Mouse (Mus musculus) liver, embryonic 14.5 days (tissue): ENCODE measurements around the gene Nudt5. TPM values are rescaled to one million over a fixed set of nuclear protein-coding genes. Genes with fewer than 3 reads are reported as not detected.
A peak's percentile ranks its signal among the peaks of the same experiment; 100 is the strongest.
"Not testable (repeated sequence)": the region's sequence is repeated elsewhere in the genome, so short reads cannot be mapped to it uniquely, and the experiment has no call there.

ENCODE experiments used
- ATAC-seq: fragments of 200-750 bp; cut with Nextera tagmentation; 2 replicates; pipeline ENCODE4 v1.8.0; 2017; ENCODE audit warnings: moderate number of reproducible peaks, mild to moderate bottlenecking, moderate library complexity; ENCODE audit not compliant: insufficient read depth
- DNase-seq, 3 experiments: peaks; one replicate each; pipeline ENCODE4 v3.0.0-alpha.2; 2012 to 2013; ENCODE audit warnings: low read depth in 3 of 3, low spot score in 3 of 3
- H3K27ac ChIP-seq: fragments of 300-500 bp; sonication (generic); 2 replicates; pipeline ENCODE4 v1.5.1; 2014; ENCODE audit warnings: moderate library complexity, mild to moderate bottlenecking, control low read depth, inconsistent platforms
- H3K27me3 ChIP-seq: fragments of 300-500 bp; sonication (generic); 2 replicates; pipeline ENCODE4 v1.6.1; 2014; ENCODE audit warnings: mild to moderate bottlenecking, low read length, moderate library complexity; ENCODE audit not compliant: control insufficient read depth, insufficient read depth
- H3K36me3 ChIP-seq: fragments of 300-500 bp; sonication (generic); replicated peaks from 2 replicates; pipeline ENCODE4 v1.6.1; 2014; ENCODE audit warnings: low read depth; ENCODE audit not compliant: control insufficient read depth, insufficient read depth
- H3K4me1 ChIP-seq, 2 experiments: fragments of 200-500 bp in 1 of 2; fragments of 300-500 bp in 1 of 2; sonication (generic) in 1 of 2; replicated peaks; 2 replicates each; pipeline ENCODE4 v1.6.1; 2012 to 2014; ENCODE audit warnings: antibody characterized with exemption in 1 of 2, inconsistent platforms in 1 of 2, low read length in 1 of 2; ENCODE audit not compliant: control insufficient read depth in 2 of 2, insufficient read depth in 2 of 2
- H3K4me2 ChIP-seq: fragments of 300-500 bp; sonication (generic); 2 replicates; pipeline ENCODE4 v1.6.1; 2014; ENCODE audit warnings: low read depth, mild to moderate bottlenecking, control low read depth, moderate library complexity
- H3K4me3 ChIP-seq, 2 experiments: fragments of 200-500 bp in 1 of 2; fragments of 300-500 bp in 1 of 2; sonication (generic) in 1 of 2; 2 replicates each; pipeline ENCODE4 v1.5.1; 2012 to 2014; ENCODE audit warnings: low read depth in 2 of 2, low read length in 2 of 2, mild to moderate bottlenecking in 2 of 2, control low read depth in 1 of 2, inconsistent platforms in 1 of 2, moderate library complexity in 1 of 2; ENCODE audit not compliant: insufficient read depth in 1 of 2
- H3K9ac ChIP-seq: fragments of 300-500 bp; sonication (generic); replicated peaks from 2 replicates; pipeline ENCODE4 v1.6.1; 2014; ENCODE audit warnings: mild to moderate bottlenecking, control low read depth, moderate library complexity
- H3K9me3 ChIP-seq: fragments of 300-500 bp; sonication (generic); 2 replicates; pipeline ENCODE4 v1.6.1; 2016; ENCODE audit warnings: low read length, mixed read lengths; ENCODE audit not compliant: control insufficient read depth
- CTCF ChIP-seq: IDR thresholded peaks from 2 replicates; pipeline ENCODE4 v1.5.1; 2016; ENCODE audit warnings: antibody characterized with exemption, low read depth, control low read depth
- EP300 ChIP-seq: IDR thresholded peaks from 2 replicates; pipeline ENCODE4 v1.6.1; 2016; ENCODE audit warnings: antibody characterized with exemption, low read depth
- WGBS: fragments of 180-500 bp; shearing (Covaris S2); extraction: QIAGEN DNeasy Blood & Tissue Kit; methylation state at CpG from one replicate; pipeline ENCODE4 v1.1.7; 2014; ENCODE audit not compliant: insufficient replicate concordance; 5-methylcytosine and 5-hydroxymethylcytosine counted together
- polyA plus RNA-seq, 2 experiments: library from polyadenylated mRNA; depleted of rRNA in 1 of 2; stranded (reverse) in 1 of 2; unstranded in 1 of 2; fragments of >200 nt; fragmentation: Nextera tagmentation in 1 of 2; extraction: Ambion mirVana in 1 of 2; gene quantifications; 2 replicates each; pipeline versions ENCODE4 v1.2.1 to v1.2.3; 2012 to 2014

Gene Nudt5
- polyA plus RNA-seq, 2 experiments, result 17.8 to 47.3 TPM

GRCm38 (mm10) chr2:5804440-5805045, 40.3 kb upstream of the Nudt5 start:
- ATAC-seq, result no peak
- Histone ChIP-seq H3K9me3 (no peaks in the 10 kb centered on the region), H3K4me2 (no peak overlapping the region), H3K36me3 (peaks cover 2% of the 10 kb centered on the region), H3K4me3 (no peak overlapping the region), H3K4me1 (peaks cover 0 to 16% of the 10 kb centered on the region in 2 experiments; a peak in 2 of 4 replicates), H3K9ac (no peak overlapping the region), H3K27ac (no peak overlapping the region), H3K27me3 (no peaks in the 10 kb centered on the region)
- 29% methylated on average over 6 of the region's 6 CpGs for WGBS
- TF ChIP-seq EP300 (no peak), CTCF (no peak)
- DNase-seq, result no peak

DNA sequence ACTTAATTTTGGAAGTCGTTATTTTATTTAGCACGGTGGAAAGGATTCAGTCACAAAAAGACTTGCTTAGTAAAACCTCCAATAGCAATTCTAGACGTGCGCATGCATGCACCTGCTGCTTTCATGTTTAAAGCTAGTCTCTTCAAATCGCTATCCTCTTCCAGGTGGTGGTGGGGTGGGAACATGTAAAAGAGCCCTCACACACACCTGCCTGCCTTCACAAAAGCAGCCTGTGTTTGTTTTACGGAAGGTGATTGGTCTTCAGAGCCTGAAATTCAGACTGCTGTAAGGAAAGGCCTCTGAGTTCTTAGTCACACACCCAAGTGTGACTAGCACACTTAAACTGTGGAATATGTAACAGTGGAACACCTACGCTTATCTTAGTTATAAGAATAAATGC, 39.6 kb upstream of the Nudt5 start:
- Histone ChIP-seq H3K27ac (no peak overlapping the region), H3K36me3 (peaks cover 7% of the 10 kb centered on the region), H3K4me3 (no peak overlapping the region), H3K9me3 (no peaks in the 10 kb centered on the region), H3K9ac (no peak overlapping the region), H3K4me1 (peaks cover 0 to 16% of the 10 kb centered on the region in 2 experiments; a peak in 2 of 4 replicates), H3K27me3 (no peaks in the 10 kb centered on the region), H3K4me2 (no peak overlapping the region)
- WGBS, result 82% methylated on average over 7 of the region's 7 CpGs
- ATAC-seq (no peak), DNase-seq (no peak)
- TF ChIP-seq EP300, result no peak
- TF ChIP-seq CTCF, result no peak

DNA sequence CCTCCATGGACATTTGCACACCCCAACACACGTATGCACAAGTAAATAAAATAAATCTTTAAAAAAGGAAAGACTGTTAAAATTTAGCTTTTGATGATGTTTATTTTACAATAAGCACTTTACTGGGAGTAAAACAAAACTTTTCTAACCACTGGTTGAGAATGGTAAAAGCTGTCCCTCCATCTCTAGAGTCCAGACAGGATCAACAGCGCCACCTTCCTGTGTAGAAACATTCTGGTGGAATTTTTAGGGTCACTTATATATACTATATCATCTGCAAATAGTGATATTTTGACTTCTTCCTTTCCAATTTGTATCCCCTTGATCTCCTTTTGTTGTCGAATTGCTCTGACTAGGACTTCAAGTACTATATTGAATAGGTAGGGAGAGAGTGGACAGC, 38.6 kb upstream of the Nudt5 start:
- 72% methylated on average over 3 of the region's 3 CpGs for WGBS
- peak; percentile 26; the same call in 1 of the 2 replicates for TF ChIP-seq CTCF
- not testable (repeated sequence) for DNase-seq, H3K9me3 ChIP-seq, H3K4me3 ChIP-seq, H3K27ac ChIP-seq, ATAC-seq, H3K4me2 ChIP-seq, H3K9ac ChIP-seq, H3K27me3 ChIP-seq, H3K36me3 ChIP-seq
- peaks cover 0 to 13% of the 10 kb centered on the region in 2 experiments; a peak in 2 of 4 replicates for H3K4me1 ChIP-seq

DNA sequence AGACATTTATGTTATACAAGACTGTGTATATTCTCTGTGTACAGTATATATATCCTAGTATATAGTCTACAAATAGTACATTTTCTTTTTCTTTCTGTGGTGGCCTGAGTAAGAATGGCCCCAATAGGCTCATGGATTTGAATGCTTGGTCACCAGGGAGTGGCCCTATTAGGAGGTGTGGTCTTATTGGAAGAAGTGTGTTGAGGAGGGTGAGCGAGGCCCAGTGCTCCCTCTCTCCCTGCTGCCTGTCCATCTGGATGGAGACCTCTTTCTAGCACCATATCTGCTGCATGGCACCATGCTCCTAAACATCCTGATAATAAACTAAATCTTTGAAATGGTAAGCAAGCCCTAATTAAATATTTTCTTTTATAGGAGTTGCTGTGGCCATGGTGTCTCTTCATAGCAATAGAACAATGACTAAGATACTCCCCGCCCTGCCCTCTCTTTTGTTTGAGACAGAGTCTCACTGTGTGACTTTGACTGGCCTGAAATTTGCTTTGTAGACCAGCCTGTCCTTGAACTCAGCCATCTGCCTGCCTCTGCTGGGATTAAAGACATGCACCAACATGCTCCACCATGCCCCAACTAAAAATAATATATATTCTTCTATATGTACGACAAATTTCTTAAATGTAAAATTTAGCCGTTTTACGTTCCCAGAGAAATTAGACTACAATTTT, 34.6 kb upstream of the Nudt5 start:
- ATAC-seq, result no peak
- Histone ChIP-seq H3K9me3 (no peaks in the 10 kb centered on the region), H3K36me3 (peaks cover 7% of the 10 kb centered on the region), H3K27me3 (no peaks in the 10 kb centered on the region), H3K4me3 (no peak overlapping the region), H3K4me1 (no peaks in the 10 kb centered on the region; a peak in 1 of 4 replicates), H3K9ac (no peak overlapping the region), H3K27ac (no peak overlapping the region), H3K4me2 (no peak overlapping the region)
- TF ChIP-seq EP300 (no peak), CTCF (no peak)
- no peak for DNase-seq
- WGBS, result 81% methylated on average over 5 of the region's 5 CpGs

- no peak overlapping the region for H3K27ac ChIP-seq
- H3K36me3 ChIP-seq, result peaks cover 7% of the 10 kb centered on the region
- no peak for ATAC-seq
- no peaks in the 10 kb centered on the region for H3K4me1 ChIP-seq
- DNase-seq, result no peak
- TF ChIP-seq EP300 (no peak), CTCF (no peak)
- H3K27me3 ChIP-seq, result no peaks in the 10 kb centered on the region
- 66% methylated on average over 5 of the region's 5 CpGs for WGBS
- H3K4me3 ChIP-seq, result no peak overlapping the region
- no peaks in the 10 kb centered on the region for H3K9me3 ChIP-seq
- no peak overlapping the region for H3K4me2 ChIP-seq
- H3K9ac ChIP-seq, result no peak overlapping the region
Measured at GRCm38 (mm10) chr2:5811235-5811782, 33.5 kb upstream of the Nudt5 start.
